Mouse (Mus musculus) heart, adult 9 months (tissue): ENCODE measurements around the gene Cct6b.
A peak's percentile ranks its signal among the peaks of the same experiment; 100 is the strongest.
"Not testable (repeated sequence)": the region's sequence is repeated elsewhere in the genome, so short reads cannot be mapped to it uniquely, and the experiment has no call there.

Experiments
- DNase-seq, 2 experiments: peaks; one replicate each; pipeline ENCODE4 v3.0.0; 2022; ENCODE audit warnings: low spot score in 2 of 2

Gene Cct6b

GRCm38 (mm10) chr11:82705082-82705481 lies 59.0 kb downstream of the Cct6b start:
- no peak for DNase-seq

- no peak for DNase-seq
These were observed 64.2 kb downstream of the Cct6b start for GRCm38 (mm10) chr11:82699865-82700410.

- no peak for DNase-seq
These were observed 68.2 kb downstream of the Cct6b start for GRCm38 (mm10) chr11:82695930-82696329.

GRCm38 (mm10) chr11:82694947-82695346 lies 69.2 kb downstream of the Cct6b start:
- DNase-seq = not testable (repeated sequence)

GRCm38 (mm10) chr11:82692668-82693067 lies 71.5 kb downstream of the Cct6b start:
- DNase-seq = no peak

GRCm38 (mm10) chr11:82690476-82690875 lies 73.6 kb downstream of the Cct6b start:
- no peak for DNase-seq

GRCm38 (mm10) chr11:82687668-82688067 lies 76.5 kb downstream of the Cct6b start:
- DNase-seq = no peak

GRCm38 (mm10) chr11:82684676-82685075 lies 79.4 kb downstream of the Cct6b start:
- peak; percentile 20 to 42 for DNase-seq

- DNase-seq = peak in 1 of 2 experiments; percentile 0
These were observed 80.2 kb downstream of the Cct6b start for GRCm38 (mm10) chr11:82683765-82684505.

- no peak for DNase-seq
These were observed 85.6 kb downstream of the Cct6b start for GRCm38 (mm10) chr11:82678561-82678960.
